Mouse (Mus musculus): ENCODE data around the gene Serpina3n. TPM values are rescaled to one million over a fixed set of nuclear protein-coding genes. Genes with fewer than 3 reads are reported as not detected.

The Serpina3n gene
- total and polyA plus RNA-seq, 2 experiments, result 210 to 464 TPM

- Histone ChIP-seq H3K27ac (replicated peaks; ENCODE audit: insufficient read depth, low read depth, low read length) (no peak overlapping the region), H3K36me3 (ENCODE audit: control insufficient read depth, insufficient read depth, low read length) (peaks cover 21% of the 10 kb centered on the region), H3K79me2 (ENCODE audit: control insufficient read depth, insufficient read depth, low read length) (no peaks in the 10 kb centered on the region), H3K4me3 (ENCODE audit: insufficient read depth, low read depth, low read length) (no peak overlapping the region), H3K27me3 (ENCODE audit: control insufficient read depth, insufficient read depth, low read length) (no peaks in the 10 kb centered on the region), H3K9ac (ENCODE audit: low read depth, low read length) (no peak overlapping the region), H3K4me1 (ENCODE audit: control insufficient read depth, insufficient read depth, low read length) (peaks cover 12% of the 10 kb centered on the region; the same call in 1 of the 2 replicates)
- WGBS, result 39% methylated on average over 2 of the region's 2 CpGs
- TF ChIP-seq CTCF (IDR thresholded peaks at IDR 0.05; ENCODE audit: low read depth, low read length) (no peak), POLR2A (IDR thresholded peaks at IDR 0.05; ENCODE audit: extremely low read depth, insufficient read depth, low read length) (no peak)
- DNase-seq (ENCODE audit: extremely low read depth, low read depth, low spot score), result no peak
Measured at GRCm38 (mm10) chr12:104414576-104414975, 8.0 kb downstream of the Serpina3n start.

DNA sequence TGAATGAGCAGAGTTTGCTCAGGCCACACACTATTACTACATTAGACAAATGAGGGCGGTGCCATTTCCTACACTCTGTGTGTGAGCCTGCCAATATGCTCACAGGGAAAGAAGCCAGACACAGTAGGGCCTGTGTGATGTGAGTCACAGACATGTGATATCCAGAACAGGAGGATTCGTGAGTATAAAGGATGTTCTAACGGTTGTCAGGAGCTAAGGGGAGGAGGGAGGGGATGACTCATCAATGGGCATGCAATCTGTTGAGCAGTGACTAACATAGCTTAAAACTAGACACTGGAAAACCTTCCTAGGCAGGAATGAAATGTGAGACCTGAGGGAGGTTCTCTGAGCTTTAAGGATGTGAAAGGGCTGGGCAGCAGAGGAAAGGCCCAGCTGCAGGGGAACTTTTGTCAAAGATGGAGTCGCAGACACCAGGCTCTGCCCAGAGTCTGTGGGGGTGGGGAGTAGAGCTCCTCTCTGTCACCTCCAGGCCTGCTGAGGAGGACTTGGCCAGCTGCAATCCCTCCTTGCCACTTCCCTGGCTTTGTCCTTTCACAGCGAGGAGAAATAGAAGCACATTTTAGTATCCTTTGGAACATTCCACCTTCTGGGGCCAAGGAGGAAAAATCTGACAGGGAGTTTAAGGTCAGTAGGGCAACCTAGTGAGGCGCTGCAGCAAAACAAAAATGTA lies 9.2 kb downstream of the Serpina3n start:
- no peaks in the 10 kb centered on the region for H3K27me3 ChIP-seq (ENCODE audit: control insufficient read depth, insufficient read depth, low read length)
- H3K36me3 ChIP-seq (ENCODE audit: control insufficient read depth, insufficient read depth, low read length), result peaks cover 20% of the 10 kb centered on the region
- H3K79me2 ChIP-seq (ENCODE audit: control insufficient read depth, insufficient read depth, low read length), result no peaks in the 10 kb centered on the region
- WGBS, result 47% methylated on average over 6 of the region's 6 CpGs
- no peak overlapping the region for H3K9ac ChIP-seq (ENCODE audit: low read depth, low read length)
- peaks cover 4% of the 10 kb centered on the region; the same call in 1 of the 2 replicates for H3K4me1 ChIP-seq (ENCODE audit: control insufficient read depth, insufficient read depth, low read length)
- TF ChIP-seq CTCF (IDR thresholded peaks at IDR 0.05; ENCODE audit: low read depth, low read length) (no peak), POLR2A (IDR thresholded peaks at IDR 0.05; ENCODE audit: extremely low read depth, insufficient read depth, low read length) (no peak)
- no peak overlapping the region for H3K27ac ChIP-seq (replicated peaks; ENCODE audit: insufficient read depth, low read depth, low read length)
- no peak overlapping the region for H3K4me3 ChIP-seq (ENCODE audit: insufficient read depth, low read depth, low read length)
- no peak for DNase-seq (ENCODE audit: extremely low read depth, low read depth, low spot score)

- 19% methylated on average over 15 of the region's 17 CpGs for WGBS
- H3K9ac ChIP-seq (ENCODE audit: low read depth, low read length), result peak overlapping the region; percentile 19; the same call in 1 of the 2 replicates
- H3K27ac ChIP-seq (replicated peaks; ENCODE audit: insufficient read depth, low read depth, low read length), result no peak overlapping the region
- DNase-seq (ENCODE audit: extremely low read depth, low read depth, low spot score), result peak; percentile 57
- H3K4me1 ChIP-seq (ENCODE audit: control insufficient read depth, insufficient read depth, low read length), result peaks cover 5% of the 10 kb centered on the region; the same call in 1 of the 2 replicates
- no peak overlapping the region for H3K4me3 ChIP-seq (ENCODE audit: insufficient read depth, low read depth, low read length)
- no peaks in the 10 kb centered on the region for H3K27me3 ChIP-seq (ENCODE audit: control insufficient read depth, insufficient read depth, low read length)
- H3K79me2 ChIP-seq (ENCODE audit: control insufficient read depth, insufficient read depth, low read length), result no peaks in the 10 kb centered on the region
- TF ChIP-seq POLR2A (IDR thresholded peaks at IDR 0.05; ENCODE audit: extremely low read depth, insufficient read depth, low read length) (no peak), CTCF (IDR thresholded peaks at IDR 0.05; ENCODE audit: low read depth, low read length) (peak; percentile 91)
- H3K36me3 ChIP-seq (ENCODE audit: control insufficient read depth, insufficient read depth, low read length), result peaks cover 4% of the 10 kb centered on the region; the same call in 1 of the 2 replicates
Measured at GRCm38 (mm10) chr12:104418340-104419135, 12.0 kb downstream of the Serpina3n start.

DNA sequence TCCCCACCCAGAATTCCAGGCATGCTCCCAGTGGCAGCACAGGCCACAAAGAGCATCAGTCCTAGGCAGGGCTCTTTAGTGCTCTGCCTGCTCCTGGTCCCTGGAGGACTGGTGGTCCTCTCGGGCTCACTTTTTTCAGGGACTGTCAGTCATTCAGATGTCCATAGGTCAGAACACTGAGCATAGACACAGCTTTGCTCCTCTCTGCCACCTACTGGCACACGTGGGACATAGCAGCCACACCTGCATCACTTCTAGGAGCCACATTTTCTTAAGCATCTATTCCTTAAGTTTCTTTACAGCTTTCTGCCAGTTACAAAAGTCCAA lies 12.6 kb downstream of the Serpina3n start:
- no peak overlapping the region for H3K4me3 ChIP-seq (ENCODE audit: insufficient read depth, low read depth, low read length)
- 21% methylated on average over 2 of the region's 2 CpGs for WGBS
- H3K79me2 ChIP-seq (ENCODE audit: control insufficient read depth, insufficient read depth, low read length), result no peaks in the 10 kb centered on the region
- H3K36me3 ChIP-seq (ENCODE audit: control insufficient read depth, insufficient read depth, low read length), result peaks cover 2% of the 10 kb centered on the region; the same call in 1 of the 2 replicates
- H3K4me1 ChIP-seq (ENCODE audit: control insufficient read depth, insufficient read depth, low read length), result peaks cover 5% of the 10 kb centered on the region; the same call in 1 of the 2 replicates
- TF ChIP-seq CTCF (IDR thresholded peaks at IDR 0.05; ENCODE audit: low read depth, low read length) (peak; percentile 74), POLR2A (IDR thresholded peaks at IDR 0.05; ENCODE audit: extremely low read depth, insufficient read depth, low read length) (no peak)
- H3K9ac ChIP-seq (ENCODE audit: low read depth, low read length), result no peak overlapping the region
- no peak overlapping the region for H3K27ac ChIP-seq (replicated peaks; ENCODE audit: insufficient read depth, low read depth, low read length)
- no peaks in the 10 kb centered on the region for H3K27me3 ChIP-seq (ENCODE audit: control insufficient read depth, insufficient read depth, low read length)
- no peak for DNase-seq (ENCODE audit: extremely low read depth, low read depth, low spot score)

- Histone ChIP-seq H3K27ac (replicated peaks; ENCODE audit: insufficient read depth, low read depth, low read length) (no peak overlapping the region), H3K27me3 (ENCODE audit: control insufficient read depth, insufficient read depth, low read length) (0 out of 2 replicates have a peak, but pooled peaks cover 3% of the 10 kb centered on the region), H3K4me1 (ENCODE audit: control insufficient read depth, insufficient read depth, low read length) (peaks cover 5% of the 10 kb centered on the region; the same call in 1 of the 2 replicates), H3K36me3 (ENCODE audit: control insufficient read depth, insufficient read depth, low read length) (no peaks in the 10 kb centered on the region), H3K79me2 (ENCODE audit: control insufficient read depth, insufficient read depth, low read length) (no peaks in the 10 kb centered on the region), H3K9ac (ENCODE audit: low read depth, low read length) (no peak overlapping the region), H3K4me3 (ENCODE audit: insufficient read depth, low read depth, low read length) (no peak overlapping the region)
- TF ChIP-seq CTCF (IDR thresholded peaks at IDR 0.05; ENCODE audit: low read depth, low read length) (no peak), POLR2A (IDR thresholded peaks at IDR 0.05; ENCODE audit: extremely low read depth, insufficient read depth, low read length) (no peak)
- WGBS, result 65% methylated on average over 11 of the region's 11 CpGs
- no peak for DNase-seq (ENCODE audit: extremely low read depth, low read depth, low spot score)
Measured at GRCm38 (mm10) chr12:104422615-104423392, 16.3 kb downstream of the Serpina3n start.

All from liver, adult 2 months (tissue).